Mouse (Mus musculus) ES-Bruce4 (cell line): Measurements from ENCODE around the gene Tas1r1.

Source experiments
- CTCF ChIP-seq: IDR thresholded peaks from one replicate; pipeline ENCODE4 v1.8.1; 2011; ENCODE audit warnings: low read depth, low read length
- EP300 ChIP-seq: IDR thresholded peaks from 2 replicates; pipeline ENCODE4 v1.6.1; 2011; ENCODE audit warnings: low read depth, low read length; ENCODE audit not compliant: insufficient read depth
- POLR2A ChIP-seq: IDR thresholded peaks from one replicate; pipeline ENCODE4 v1.8.1; 2011; ENCODE audit warnings: low read length; ENCODE audit not compliant: insufficient read depth

- TF ChIP-seq CTCF (no peak), POLR2A (peak; percentile 25), EP300 (no peak)
Measured at GRCm38 (mm10) chr4:151995371-151996172, 42.8 kb downstream of the Tas1r1 start.
